Mouse (Mus musculus): ENCODE measurements around the gene Atxn7l1. TPM values are rescaled to one million over a fixed set of nuclear protein-coding genes. Genes with fewer than 3 reads are reported as not detected.

Atxn7l1 gene
- polyA plus RNA-seq, 1 experiment, result 17.3 TPM

GRCm38 (mm10) chr12:33255256-33255655, 107.8 kb downstream of the Atxn7l1 start:
- no peak for DNase-seq (ENCODE audit: low read depth, low spot score)
- WGBS, result 67% methylated on average over 2 of the region's 2 CpGs

GRCm38 (mm10) chr12:33256426-33256825, 108.9 kb downstream of the Atxn7l1 start:
- WGBS, result 93% methylated on average over 6 of the region's 6 CpGs

GRCm38 (mm10) chr12:33258995-33259529, 111.6 kb downstream of the Atxn7l1 start:
- no peak for DNase-seq (ENCODE audit: low read depth, low spot score)
- WGBS, result 89% methylated on average over 5 of the region's 5 CpGs

More at GRCm38 (mm10) chr12:33256426-33256825, 108.9 kb downstream of the Atxn7l1 start:
- DNase-seq (ENCODE audit: low read depth, low spot score), result no peak

- DNase-seq (ENCODE audit: low read depth, low spot score), result peak; percentile 16
- 51% methylated on average over 7 of the region's 7 CpGs for WGBS
These were observed 113.1 kb downstream of the Atxn7l1 start for GRCm38 (mm10) chr12:33260575-33260974.

- WGBS, result 96% methylated on average over 11 of the region's 11 CpGs
- DNase-seq (ENCODE audit: low read depth, low spot score), result no peak
These were observed 118.4 kb downstream of the Atxn7l1 start for GRCm38 (mm10) chr12:33265877-33266276.

- no peak for DNase-seq (ENCODE audit: low read depth, low spot score)
- WGBS, result 73% methylated on average over 4 of the region's 4 CpGs
These were observed 120.5 kb downstream of the Atxn7l1 start for GRCm38 (mm10) chr12:33267965-33268364.

- 92% methylated on average over 5 of the region's 5 CpGs for WGBS
These were observed 122.2 kb downstream of the Atxn7l1 start for GRCm38 (mm10) chr12:33269743-33270142.

GRCm38 (mm10) chr12:33271865-33272264, 124.4 kb downstream of the Atxn7l1 start:
- WGBS, result 77% methylated on average over 12 of the region's 12 CpGs
- no peak for DNase-seq (ENCODE audit: low read depth, low spot score)

More at GRCm38 (mm10) chr12:33269743-33270142, 122.2 kb downstream of the Atxn7l1 start:
- no peak for DNase-seq (ENCODE audit: low read depth, low spot score)

GRCm38 (mm10) chr12:33272441-33272840, 124.9 kb downstream of the Atxn7l1 start:
- no peak for DNase-seq (ENCODE audit: low read depth, low spot score)
- 84% methylated on average over 9 of the region's 9 CpGs for WGBS

GRCm38 (mm10) chr12:33273147-33273546, 125.7 kb downstream of the Atxn7l1 start:
- no peak for DNase-seq (ENCODE audit: low read depth, low spot score)
- WGBS, result 91% methylated on average over 4 of the region's 4 CpGs

- DNase-seq (ENCODE audit: low read depth, low spot score), result no peak
- 92% methylated on average over 9 of the region's 9 CpGs for WGBS
These were observed 126.2 kb downstream of the Atxn7l1 start for GRCm38 (mm10) chr12:33273668-33274067.

GRCm38 (mm10) chr12:33276028-33276427, 128.5 kb downstream of the Atxn7l1 start:
- 93% methylated on average over 1 of the region's 1 CpGs for WGBS
- no peak for DNase-seq (ENCODE audit: low read depth, low spot score)

- WGBS, result 94% methylated on average over 7 of the region's 7 CpGs
- DNase-seq (ENCODE audit: low read depth, low spot score), result no peak
These were observed 129.9 kb downstream of the Atxn7l1 start for GRCm38 (mm10) chr12:33277427-33277826.

GRCm38 (mm10) chr12:33279159-33279558, 131.7 kb downstream of the Atxn7l1 start:
- WGBS, result 47% methylated on average over 2 of the region's 2 CpGs
- DNase-seq (ENCODE audit: low read depth, low spot score), result no peak

GRCm38 (mm10) chr12:33280805-33281204, 133.3 kb downstream of the Atxn7l1 start:
- WGBS, result 24% methylated on average over 2 of the region's 2 CpGs
- no peak for DNase-seq (ENCODE audit: low read depth, low spot score)

- no peak for DNase-seq (ENCODE audit: low read depth, low spot score)
- WGBS, result 77% methylated on average over 8 of the region's 8 CpGs
These were observed 136.9 kb downstream of the Atxn7l1 start for GRCm38 (mm10) chr12:33284344-33284936.

GRCm38 (mm10) chr12:33285354-33285753, 137.9 kb downstream of the Atxn7l1 start:
- WGBS, result 74% methylated on average over 4 of the region's 4 CpGs
- DNase-seq (ENCODE audit: low read depth, low spot score), result no peak

- 74% methylated on average over 9 of the region's 9 CpGs for WGBS
- no peak for DNase-seq (ENCODE audit: low read depth, low spot score)
These were observed 138.6 kb downstream of the Atxn7l1 start for GRCm38 (mm10) chr12:33285933-33286649.

GRCm38 (mm10) chr12:33287686-33288085, 140.2 kb downstream of the Atxn7l1 start:
- no peak for DNase-seq (ENCODE audit: low read depth, low spot score)
- 18% methylated on average over 3 of the region's 3 CpGs for WGBS

GRCm38 (mm10) chr12:33288746-33289145, 141.3 kb downstream of the Atxn7l1 start:
- DNase-seq (ENCODE audit: low read depth, low spot score), result no peak
- WGBS, result 66% methylated on average over 2 of the region's 2 CpGs

GRCm38 (mm10) chr12:33302070-33302469, 154.6 kb downstream of the Atxn7l1 start:
- under 1% methylated on average over 14 of the region's 14 CpGs for WGBS
- DNase-seq (ENCODE audit: low read depth, low spot score), result peak; percentile 57

All from large intestine, adult 2 months (tissue).